Mouse (Mus musculus) frontal cortex, postnatal 14 days (tissue): ENCODE measurements around the gene Tmem44.

ENCODE experiments used
- DNase-seq, 2 experiments: peaks; one replicate each; pipeline ENCODE4 v3.0.0; 2022; ENCODE audit warnings: low spot score in 2 of 2

The Tmem44 gene

GRCm38 (mm10) chr16:30552621-30553338 is 2.1 kb upstream of the Tmem44 start:
- peak; percentile 64 to 84 for DNase-seq

GRCm38 (mm10) chr16:30549966-30550747 is 485 bp downstream of the Tmem44 start:
- peak; percentile 63 to 76 for DNase-seq

GRCm38 (mm10) chr16:30549516-30549915 is 1.1 kb downstream of the Tmem44 start:
- no peak for DNase-seq

- DNase-seq = peak in 1 of 2 experiments; percentile 23
Measured at GRCm38 (mm10) chr16:30548291-30548690, 2.4 kb downstream of the Tmem44 start.

GRCm38 (mm10) chr16:30544693-30545092 is 5.9 kb downstream of the Tmem44 start:
- DNase-seq = no peak

GRCm38 (mm10) chr16:30543386-30543785 is 7.3 kb downstream of the Tmem44 start:
- no peak for DNase-seq

- DNase-seq = no peak
Measured at GRCm38 (mm10) chr16:30542826-30543225, 7.8 kb downstream of the Tmem44 start.

- DNase-seq = no peak
Measured at GRCm38 (mm10) chr16:30540107-30541001, 10.3 kb downstream of the Tmem44 start.

- no peak for DNase-seq
Measured at GRCm38 (mm10) chr16:30539433-30539832, 11.2 kb downstream of the Tmem44 start.

- no peak for DNase-seq
Measured at GRCm38 (mm10) chr16:30535075-30535474, 15.6 kb downstream of the Tmem44 start.

GRCm38 (mm10) chr16:30533592-30533991 is 17.1 kb downstream of the Tmem44 start:
- no peak for DNase-seq

GRCm38 (mm10) chr16:30532929-30533328 is 17.7 kb downstream of the Tmem44 start:
- DNase-seq = no peak

- DNase-seq = no peak
Measured at GRCm38 (mm10) chr16:30531761-30532406, 18.8 kb downstream of the Tmem44 start.

- no peak for DNase-seq
Measured at GRCm38 (mm10) chr16:30530815-30531214, 19.8 kb downstream of the Tmem44 start.

- no peak for DNase-seq
Measured at GRCm38 (mm10) chr16:30528386-30528785, 22.3 kb downstream of the Tmem44 start.

- DNase-seq = no peak
Measured at GRCm38 (mm10) chr16:30527889-30528288, 22.8 kb downstream of the Tmem44 start.

- no peak for DNase-seq
Measured at GRCm38 (mm10) chr16:30525756-30526155, 24.9 kb downstream of the Tmem44 start.

GRCm38 (mm10) chr16:30524481-30524880 is 26.2 kb downstream of the Tmem44 start:
- DNase-seq = no peak

GRCm38 (mm10) chr16:30522253-30522940 is 28.2 kb downstream of the Tmem44 start:
- no peak for DNase-seq

- DNase-seq = no peak
Measured at GRCm38 (mm10) chr16:30521147-30521546, 29.5 kb downstream of the Tmem44 start.

GRCm38 (mm10) chr16:30520361-30520823 is 30.2 kb downstream of the Tmem44 start:
- DNase-seq = peak in 1 of 2 experiments; percentile 76
